Mouse (Mus musculus) liver, postnatal 0 days (tissue): ENCODE measurements around the gene Rnf115. TPM values are rescaled to one million over a fixed set of nuclear protein-coding genes. Genes with fewer than 3 reads are reported as not detected.

Experiments used
- ATAC-seq: fragments of 200-750 bp; cut with Nextera tagmentation; 2 replicates; pipeline ENCODE4 v1.8.0; 2017; ENCODE audit warnings: mild to moderate bottlenecking, moderate library complexity
- DNase-seq: peaks from one replicate; pipeline ENCODE4 v3.0.0-alpha.2; 2016
- H3K27ac ChIP-seq: fragments of 300-500 bp; sonication (generic); 2 replicates; pipeline ENCODE4 v1.5.1; 2014; ENCODE audit warnings: antibody characterized with exemption, moderate library complexity, mild to moderate bottlenecking, low read depth
- H3K27me3 ChIP-seq: fragments of 300-500 bp; sonication (generic); 2 replicates; pipeline ENCODE4 v1.6.1; 2014; ENCODE audit warnings: low read length, control low read depth, mixed read lengths; ENCODE audit not compliant: insufficient read depth
- H3K36me3 ChIP-seq: fragments of 300-500 bp; sonication (generic); replicated peaks from 2 replicates; pipeline ENCODE4 v1.6.1; 2014; ENCODE audit warnings: mild to moderate bottlenecking, control low read depth, low read length, moderate library complexity, mixed read lengths; ENCODE audit not compliant: insufficient read depth
- H3K4me1 ChIP-seq: fragments of 300-500 bp; sonication (generic); 2 replicates; pipeline ENCODE4 v1.6.1; 2014; ENCODE audit warnings: antibody characterized with exemption, mild to moderate bottlenecking, control low read depth; ENCODE audit not compliant: insufficient read depth
- H3K4me2 ChIP-seq: fragments of 300-500 bp; sonication (generic); 2 replicates; pipeline ENCODE4 v1.6.1; 2014; ENCODE audit warnings: low read depth, mild to moderate bottlenecking, low read length, moderate library complexity, mixed read lengths
- H3K4me3 ChIP-seq: fragments of 300-500 bp; sonication (generic); 2 replicates; pipeline ENCODE4 v1.5.1; 2014; ENCODE audit warnings: low read depth, low read length
- H3K9ac ChIP-seq: fragments of 300-500 bp; sonication (generic); replicated peaks from 2 replicates; pipeline ENCODE4 v1.6.1; 2014; ENCODE audit warnings: mild to moderate bottlenecking, moderate library complexity
- H3K9me3 ChIP-seq: fragments of 300-500 bp; sonication (generic); 2 replicates; pipeline ENCODE4 v1.6.1; 2016; ENCODE audit warnings: mild to moderate bottlenecking, control low read depth, low read length, mixed read lengths
- CTCF ChIP-seq: sonication (generic); IDR thresholded peaks from 2 replicates; pipeline ENCODE4 v1.5.1; 2016; ENCODE audit warnings: antibody characterized with exemption, low read depth
- EP300 ChIP-seq: IDR thresholded peaks from 2 replicates; pipeline ENCODE4 v1.6.1; 2016; ENCODE audit warnings: antibody characterized with exemption, low read depth, mild to moderate bottlenecking
- WGBS: fragments of 180-500 bp; shearing (Covaris S2); extraction: QIAGEN DNeasy Blood & Tissue Kit; methylation state at CpG from one replicate; pipeline ENCODE4 v1.1.7; 2014; ENCODE audit not compliant: insufficient replicate concordance; 5-methylcytosine and 5-hydroxymethylcytosine counted together
- polyA plus RNA-seq: library from polyadenylated mRNA; unstranded; fragments of >200 nt; fragmentation: Nextera tagmentation; extraction: Ambion mirVana; gene quantifications from 2 replicates; pipeline ENCODE4 v1.2.1, GENCODE M21; 2015

The Rnf115 gene
- polyA plus RNA-seq, 1 experiment from 2014 or later, result 28.6 TPM

GRCm38 (mm10) chr3:96719173-96719572 is 8.3 kb upstream of the Rnf115 start:
- H3K4me2 ChIP-seq, result no peak overlapping the region
- H3K27ac ChIP-seq, result no peak overlapping the region
- no peaks in the 10 kb centered on the region for H3K9me3 ChIP-seq
- WGBS, result 57% methylated on average over 14 of the region's 14 CpGs
- peak; percentile 56 for DNase-seq
- H3K4me1 ChIP-seq, result peaks cover 4% of the 10 kb centered on the region; the same call in 1 of the 2 replicates
- ATAC-seq, result no peak
- H3K9ac ChIP-seq, result no peak overlapping the region
- TF ChIP-seq CTCF, result peak; percentile 56
- no peak for TF ChIP-seq EP300
- H3K36me3 ChIP-seq, result peaks cover 60% of the 10 kb centered on the region
- no peaks in the 10 kb centered on the region for H3K27me3 ChIP-seq
- no peak overlapping the region for H3K4me3 ChIP-seq

- Histone ChIP-seq H3K27me3 (no peaks in the 10 kb centered on the region), H3K9me3 (no peaks in the 10 kb centered on the region), H3K4me2 (peak overlapping the region; percentile 82), H3K36me3 (peaks cover 11% of the 10 kb centered on the region), H3K27ac (peak overlapping the region; percentile 88), H3K9ac (peak overlapping the region; percentile 96), H3K4me3 (peak overlapping the region; percentile 90), H3K4me1 (peaks cover 27% of the 10 kb centered on the region)
- DNase-seq (no peak), ATAC-seq (no peak; the same call in 1 of the 2 replicates)
- WGBS, result 2% methylated on average over 36 of the region's 42 CpGs
- TF ChIP-seq EP300, result no peak
- 0 out of 2 replicates have a peak, but pooled peaks have one; percentile 2 for TF ChIP-seq CTCF
These were observed 567 bp downstream of the Rnf115 start for GRCm38 (mm10) chr3:96727828-96728633.

- no peak for TF ChIP-seq EP300
- TF ChIP-seq CTCF, result no peak
- Histone ChIP-seq H3K4me1 (peaks cover 28% of the 10 kb centered on the region), H3K27ac (peak overlapping the region; percentile 88), H3K9me3 (no peaks in the 10 kb centered on the region), H3K36me3 (peaks cover 3% of the 10 kb centered on the region), H3K27me3 (no peaks in the 10 kb centered on the region), H3K4me3 (peak overlapping the region; percentile 90), H3K4me2 (peak overlapping the region; percentile 82), H3K9ac (peak overlapping the region; percentile 96)
- WGBS, result 50% methylated on average over 7 of the region's 7 CpGs
- DNase-seq (no peak), ATAC-seq (no peak)
These were observed 1.4 kb downstream of the Rnf115 start for GRCm38 (mm10) chr3:96728634-96729402.

GRCm38 (mm10) chr3:96729403-96729784 is 1.9 kb downstream of the Rnf115 start:
- Histone ChIP-seq H3K4me3 (0 out of 2 replicates have a peak overlapping the region, but pooled peaks have one; percentile 90), H3K27me3 (no peaks in the 10 kb centered on the region), H3K9me3 (no peaks in the 10 kb centered on the region), H3K9ac (no peak overlapping the region), H3K4me2 (peak overlapping the region; percentile 82), H3K4me1 (peaks cover 34% of the 10 kb centered on the region), H3K36me3 (no peaks in the 10 kb centered on the region), H3K27ac (no peak overlapping the region)
- ATAC-seq (no peak), DNase-seq (no peak)
- TF ChIP-seq EP300, result no peak
- peak; percentile 36 for TF ChIP-seq CTCF
- 41% methylated on average over 3 of the region's 3 CpGs for WGBS

GRCm38 (mm10) chr3:96730785-96731184 is 3.3 kb downstream of the Rnf115 start:
- Histone ChIP-seq H3K27me3 (no peaks in the 10 kb centered on the region), H3K4me3 (no peak overlapping the region), H3K27ac (no peak overlapping the region), H3K9me3 (no peaks in the 10 kb centered on the region), H3K36me3 (no peaks in the 10 kb centered on the region), H3K4me1 (peaks cover 37% of the 10 kb centered on the region), H3K4me2 (no peak overlapping the region), H3K9ac (no peak overlapping the region)
- no peak for ATAC-seq
- TF ChIP-seq EP300, result no peak
- TF ChIP-seq CTCF, result no peak
- 55% methylated on average over 5 of the region's 5 CpGs for WGBS
- no peak for DNase-seq

GRCm38 (mm10) chr3:96733984-96734383 is 6.5 kb downstream of the Rnf115 start:
- DNase-seq (no peak), ATAC-seq (no peak)
- no peak for TF ChIP-seq CTCF
- TF ChIP-seq EP300, result no peak
- Histone ChIP-seq H3K9ac (no peak overlapping the region), H3K27ac (no peak overlapping the region), H3K4me2 (no peak overlapping the region), H3K4me1 (peaks cover 34% of the 10 kb centered on the region), H3K9me3 (no peaks in the 10 kb centered on the region), H3K36me3 (no peaks in the 10 kb centered on the region), H3K27me3 (no peaks in the 10 kb centered on the region), H3K4me3 (no peak overlapping the region)
- 82% methylated on average over 1 of the region's 1 CpGs for WGBS
